Mouse (Mus musculus): ENCODE measurements around the gene Cacna1a.
A peak's percentile ranks its signal among the peaks of the same experiment; 100 is the strongest.
"Not testable (repeated sequence)": the region's sequence is repeated elsewhere in the genome, so short reads cannot be mapped to it uniquely, and the experiment has no call there.

Cacna1a gene

DNA sequence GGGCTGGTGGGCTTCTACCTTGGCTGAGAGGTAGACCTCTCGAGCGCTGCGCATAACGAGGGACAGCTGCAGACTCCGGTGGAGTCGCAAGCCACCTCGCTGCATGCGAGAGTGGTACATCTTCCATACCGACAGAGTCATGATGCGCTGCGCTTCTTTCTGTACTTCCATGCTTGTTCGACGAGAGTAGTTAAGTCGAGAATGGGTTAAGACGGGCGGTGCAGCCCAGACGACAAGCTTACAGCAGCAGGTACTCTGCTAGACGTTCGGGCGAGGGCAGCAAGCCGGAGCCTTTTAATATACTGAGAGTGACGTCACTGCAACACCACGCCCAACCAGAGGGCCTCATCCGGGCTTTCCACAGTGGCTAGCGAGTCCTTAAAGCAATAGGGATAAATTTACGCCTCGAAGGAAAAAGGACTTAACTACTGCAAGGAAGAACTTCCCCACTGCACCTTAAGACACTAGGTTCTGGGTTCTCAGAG, 274.4 kb downstream of the Cacna1a start, which contains the start of gene Ier2:
Gene Ier2 (minus strand): TSS at position 272 of the 485 bp plus-strand sequence.
- peak; percentile 93 to 94 for DNase-seq

GRCm38 (mm10) chr8:84663483-84664327, 275.5 kb downstream of the Cacna1a start:
- peak; percentile 97 for DNase-seq

GRCm38 (mm10) chr8:84664566-84665384, 276.5 kb downstream of the Cacna1a start:
- DNase-seq, result peak; percentile 84 to 89

DNA sequence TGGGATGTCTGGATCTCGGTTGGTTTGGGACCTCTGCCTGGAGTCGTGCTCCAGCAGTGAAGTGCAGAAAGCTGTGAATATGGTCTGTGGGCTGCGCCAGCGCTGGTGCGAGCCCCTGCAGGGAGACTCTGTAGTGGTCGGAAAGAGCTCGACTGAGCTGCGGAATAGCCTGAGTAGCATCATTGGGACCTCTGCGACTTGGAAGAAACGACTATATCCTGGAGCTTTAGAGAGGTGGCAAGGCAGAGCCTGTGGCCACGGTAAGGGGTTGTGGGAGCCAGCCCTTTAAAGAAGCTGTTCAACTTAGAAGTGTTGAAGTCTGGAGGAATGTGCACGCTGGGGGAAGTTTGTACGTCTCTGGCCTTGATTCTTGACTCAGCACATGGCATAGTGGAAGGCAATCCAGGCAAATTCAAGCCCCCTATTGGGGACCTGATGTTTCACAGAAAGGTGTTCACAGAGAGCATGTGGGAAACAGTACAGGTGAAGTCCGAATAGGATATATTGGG, 277.2 kb downstream of the Cacna1a start:
- DNase-seq, result no peak

DNA sequence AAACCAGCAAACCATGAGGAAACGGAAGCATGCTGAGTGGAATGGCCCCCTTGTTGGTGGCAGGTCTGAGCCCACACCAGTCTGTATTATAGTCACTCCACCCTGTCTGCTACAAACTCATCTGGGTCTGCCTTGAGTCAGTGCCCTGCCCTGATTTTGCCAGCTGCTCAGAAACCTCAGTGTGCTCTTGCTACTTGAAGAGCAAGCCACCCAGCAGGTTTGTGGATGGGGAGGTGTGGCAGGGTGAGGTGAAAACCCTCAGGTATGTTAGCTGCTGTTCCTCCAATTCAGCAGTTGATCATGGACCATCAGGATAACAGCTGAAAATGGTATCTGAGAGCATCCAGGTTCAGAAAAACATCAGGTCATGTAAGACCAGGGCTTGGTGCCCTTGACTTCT, 279.8 kb downstream of the Cacna1a start:
- DNase-seq, result no peak

DNA sequence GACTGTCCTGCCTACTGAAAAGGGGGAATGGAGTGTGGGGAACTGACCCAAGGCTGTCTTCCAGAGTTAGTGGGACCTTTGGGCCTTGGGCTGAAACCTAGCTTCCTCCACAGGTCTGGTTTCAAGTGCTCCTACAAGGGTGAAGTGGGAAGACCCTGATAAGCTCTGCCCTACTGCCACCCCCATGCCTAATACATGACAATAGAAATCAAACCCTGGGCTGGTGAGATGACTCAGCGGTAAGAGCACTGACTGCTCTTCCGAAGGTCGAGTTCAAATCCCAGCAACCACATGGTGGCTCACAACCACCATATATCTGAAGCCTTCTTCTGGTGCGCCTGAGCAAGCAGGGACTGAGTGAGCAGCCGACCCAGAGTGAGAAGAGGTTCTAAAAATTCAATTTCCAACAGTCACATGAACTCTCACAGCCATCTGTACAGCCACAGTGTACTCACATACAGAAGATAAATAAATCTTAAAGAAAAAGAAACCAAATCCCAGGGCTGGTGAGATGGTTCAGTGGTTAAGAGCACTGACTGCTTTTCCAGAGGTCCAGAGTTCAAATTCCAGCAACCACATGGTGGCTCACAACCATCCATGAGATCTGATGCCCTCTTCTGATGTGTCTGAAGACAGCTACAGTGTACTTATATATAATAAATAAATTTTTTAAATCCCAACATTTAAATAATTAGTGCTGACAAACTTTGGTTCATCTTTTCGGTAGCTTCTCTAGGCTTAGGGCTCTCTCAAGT, 280.7 kb downstream of the Cacna1a start:
- no peak for DNase-seq

DNA sequence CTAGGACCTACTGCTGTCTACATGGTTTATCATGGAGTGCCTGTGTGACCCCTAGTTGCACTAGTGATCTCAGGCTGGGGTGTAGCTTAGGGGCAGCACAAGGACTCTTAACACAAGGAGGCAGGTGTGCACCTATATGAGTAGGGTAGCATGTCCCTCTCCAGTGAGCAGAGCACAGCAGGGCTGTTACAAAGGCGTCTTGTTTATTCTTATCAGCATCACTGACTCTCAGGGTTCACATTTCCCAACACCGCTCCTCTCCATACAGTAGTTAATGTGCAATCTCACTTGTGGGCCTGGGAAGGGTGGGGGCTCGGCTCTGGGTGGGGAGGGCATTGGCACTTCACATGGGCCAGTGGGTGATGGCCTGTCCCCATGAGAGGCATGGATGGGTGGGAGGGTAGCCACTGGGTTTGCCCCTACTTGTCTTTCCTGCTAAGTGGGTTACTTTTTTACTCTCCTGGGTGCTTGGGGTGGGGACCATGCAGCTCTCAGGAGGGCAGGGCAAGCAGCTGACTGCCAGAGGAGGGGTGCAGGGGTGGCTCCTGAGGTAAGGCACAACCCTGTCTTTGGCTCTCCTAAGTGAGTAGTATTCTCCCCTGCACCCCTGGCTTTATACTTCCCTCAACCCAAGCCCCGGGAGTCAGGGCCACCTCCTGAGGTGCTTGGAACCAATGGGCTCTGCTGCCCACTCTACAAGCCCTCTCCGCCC, 282.2 kb downstream of the Cacna1a start:
- not testable (repeated sequence) for DNase-seq

- no peak for DNase-seq
Observed at GRCm38 (mm10) chr8:84677305-84677704, 289.1 kb downstream of the Cacna1a start.

DNA sequence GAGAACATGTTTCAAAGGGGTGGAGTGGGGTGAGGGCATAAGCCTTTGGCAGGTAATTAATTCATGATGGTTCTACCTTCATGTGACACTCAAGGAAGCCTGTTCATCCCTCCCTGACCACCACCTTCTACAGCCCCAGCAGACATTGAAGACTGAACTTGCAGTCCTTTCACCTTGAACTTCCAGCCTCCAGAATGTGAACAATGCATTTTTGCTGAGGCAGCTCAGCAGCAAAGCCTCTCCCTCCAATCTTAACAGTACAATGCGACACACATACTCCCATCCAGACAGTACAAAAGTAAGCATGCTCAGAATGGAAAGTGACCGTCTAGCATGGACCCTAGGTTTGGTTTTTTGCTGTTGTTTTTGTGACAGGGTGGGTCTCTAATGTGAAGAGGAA, 293.2 kb downstream of the Cacna1a start:
- no peak for DNase-seq

DNA sequence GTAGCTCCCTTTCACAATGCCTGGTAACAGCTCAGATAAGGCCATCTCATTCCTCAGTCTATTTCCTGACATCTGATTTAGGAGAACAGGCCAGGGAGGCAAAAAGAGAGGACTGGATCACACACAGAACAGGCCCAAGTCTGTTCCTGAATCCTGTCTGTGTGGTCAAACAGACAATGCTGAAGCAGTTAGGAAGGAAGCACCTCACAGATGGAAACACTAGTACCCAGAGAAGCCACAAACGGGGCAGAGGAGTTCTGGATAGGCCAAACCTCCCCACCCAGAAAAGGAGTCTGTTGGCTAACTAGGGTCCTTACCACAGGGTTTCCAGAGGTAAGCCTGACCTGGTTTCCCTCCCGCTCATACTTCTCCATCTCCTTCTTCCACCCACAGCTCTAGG, 294.0 kb downstream of the Cacna1a start:
- DNase-seq, result no peak

DNA sequence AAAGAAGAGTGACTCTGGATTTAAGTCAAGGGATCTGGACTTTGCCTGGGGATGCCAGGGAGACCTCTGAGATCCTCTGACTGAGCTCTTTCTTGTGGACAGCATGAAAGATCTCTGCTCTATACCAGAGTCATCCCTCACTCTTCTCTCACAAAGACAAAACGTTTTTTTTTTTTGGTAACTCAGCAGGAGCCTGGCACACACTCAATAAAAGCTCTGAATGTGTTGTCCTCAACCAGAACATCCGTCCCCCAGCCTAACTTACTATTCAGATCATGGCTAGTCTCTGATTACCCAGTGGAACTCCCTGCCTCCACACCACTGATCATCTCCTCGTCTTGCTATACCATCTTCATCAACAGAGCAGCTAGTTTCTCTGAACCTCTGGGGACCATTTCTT, 296.3 kb downstream of the Cacna1a start:
- no peak for DNase-seq

DNA sequence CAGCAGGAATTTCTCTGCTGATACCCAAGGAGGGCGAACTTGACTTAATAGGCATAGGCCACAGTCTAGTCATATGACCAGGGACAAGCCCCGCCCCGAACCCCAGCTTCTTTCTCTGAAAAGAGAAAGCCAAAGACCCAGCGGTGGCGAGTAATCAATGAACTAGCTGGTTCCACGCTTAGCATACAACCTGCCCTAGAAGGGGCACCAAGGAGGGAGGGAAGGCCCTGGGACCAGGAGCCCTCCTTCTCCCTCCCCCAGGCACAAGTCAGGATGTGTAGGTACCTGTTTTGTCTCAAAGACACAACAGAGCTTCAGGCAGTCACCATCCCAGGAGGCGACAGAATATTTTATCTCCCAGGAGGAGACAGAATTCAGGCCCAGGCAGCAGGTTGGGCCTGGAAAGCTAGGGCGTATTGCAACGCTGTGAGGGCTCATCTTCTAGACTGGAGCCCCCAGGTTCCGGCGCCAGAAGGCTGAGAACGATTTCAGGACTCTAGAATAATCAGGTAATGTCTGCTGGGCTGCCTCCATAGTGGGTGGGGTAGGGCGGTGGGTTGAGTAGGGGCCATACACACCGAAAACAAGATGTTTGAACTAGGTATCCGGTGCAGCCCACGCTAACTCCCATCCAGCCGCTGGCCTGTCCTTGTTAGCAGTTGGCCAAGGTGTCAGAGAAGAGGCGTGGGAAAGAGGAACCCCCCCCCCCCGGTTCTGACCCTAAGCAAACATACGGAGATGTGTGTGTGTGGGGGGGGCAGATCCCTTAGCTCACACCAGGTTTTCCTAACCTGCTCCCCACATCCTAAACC, 298.2 kb downstream of the Cacna1a start, which contains the start of gene Trmt1:
Gene Trmt1 (plus strand): TSS at position 117 of the 812 bp plus-strand sequence.
- peak in 1 of 2 experiments; percentile 50 for DNase-seq

DNA sequence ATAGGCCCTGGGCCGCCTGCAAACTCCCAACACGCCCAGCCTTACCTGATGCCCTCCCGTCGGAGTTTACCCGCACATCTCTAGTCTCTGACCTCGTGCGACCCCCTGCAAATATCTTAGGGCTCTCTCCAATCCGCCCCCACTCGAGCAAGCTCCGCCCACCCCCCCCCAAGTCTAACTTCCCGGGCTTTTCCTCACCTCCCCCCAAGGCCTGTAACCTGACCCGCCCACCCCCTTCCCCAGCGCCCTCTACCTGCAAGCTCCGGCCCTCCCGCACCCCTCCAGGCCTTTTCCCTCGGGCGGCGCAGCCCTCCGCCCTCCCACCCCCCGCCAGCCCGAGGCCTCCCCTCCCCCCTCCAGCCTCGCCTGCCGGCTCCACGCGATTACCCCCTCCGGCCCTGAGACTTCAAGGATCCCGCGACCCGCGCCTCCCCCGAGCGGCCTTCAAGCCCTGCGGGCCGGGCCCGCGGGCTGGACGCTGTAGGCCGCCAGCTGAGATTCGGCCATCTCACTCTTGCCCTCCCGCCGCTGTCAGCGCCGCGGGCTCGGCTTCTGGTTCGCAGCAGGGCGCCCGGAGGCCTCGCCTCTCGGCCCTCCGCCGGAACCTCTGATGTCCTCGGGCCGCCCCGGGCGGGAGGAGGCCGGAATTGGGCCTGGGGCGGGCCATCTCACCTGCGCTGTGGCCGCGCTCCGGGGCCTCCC, 298.9 kb downstream of the Cacna1a start:
- no peak for DNase-seq

- DNase-seq, result peak; percentile 92 to 93
Observed at GRCm38 (mm10) chr8:84687705-84688100, 299.5 kb downstream of the Cacna1a start, which contains the start of gene Nacc1. Gene Nacc1, minus strand, starts transcription at chr8:84687862.

GRCm38 (mm10) chr8:84689091-84689915, 301.1 kb downstream of the Cacna1a start:
- DNase-seq, result peak; percentile 93 to 95
